Mouse (Mus musculus) CH12.LX (cell line): Measurements from ENCODE around the gene Dagla. TPM values are rescaled to one million over a fixed set of nuclear protein-coding genes. Genes with fewer than 3 reads are reported as not detected.

Experiments used
- DNase-seq: peaks from one replicate; pipeline ENCODE4 v3.0.0-alpha.2; 2013; ENCODE audit errors: extremely low read depth
- H3K27ac ChIP-seq: 2 replicates; pipeline ENCODE4 v1.5.1; 2012; ENCODE audit warnings: low read depth, mild to moderate bottlenecking, control low read depth, moderate library complexity; ENCODE audit not compliant: insufficient read depth
- H3K27me3 ChIP-seq: replicated peaks from 2 replicates; pipeline ENCODE3; 2012; ENCODE audit warnings: inconsistent platforms
- H3K36me3 ChIP-seq, 2 experiments: replicated peaks in 1 of 2; 2 replicates each; pipeline versions ENCODE3 to v1.6.1; 2012; ENCODE audit warnings: inconsistent platforms in 1 of 2, low read length in 1 of 2, mild to moderate bottlenecking in 1 of 2, mixed read lengths in 1 of 2, moderate library complexity in 1 of 2; ENCODE audit not compliant: control insufficient read depth in 1 of 2, insufficient read depth in 1 of 2
- H3K4me1 ChIP-seq, 2 experiments: 2 replicates each; pipeline ENCODE4 v1.6.1; 2012; ENCODE audit warnings: inconsistent platforms in 1 of 2, moderate library complexity in 1 of 2; ENCODE audit not compliant: insufficient read depth in 2 of 2, control insufficient read depth in 1 of 2
- H3K4me2 ChIP-seq: 2 replicates; pipeline ENCODE4 v1.6.1; 2012; ENCODE audit warnings: low read depth, mild to moderate bottlenecking, control low read depth; ENCODE audit not compliant: poor library complexity, insufficient read depth, severe bottlenecking
- H3K4me3 ChIP-seq, 3 experiments: fragments of 150-350 bp in 1 of 3; sonication (generic) in 1 of 3; replicated peaks in 1 of 3; 2 replicates each; pipeline versions ENCODE3 to v1.5.1; 2011 to 2012; ENCODE audit warnings: low read depth in 2 of 3, low read length in 2 of 3, mild to moderate bottlenecking in 2 of 3, moderate library complexity in 2 of 3, control low read depth in 1 of 3, improper control_type of control experiment in 1 of 3, inconsistent platforms in 1 of 3, mixed read lengths in 1 of 3; ENCODE audit not compliant: poor library complexity in 1 of 3
- H3K79me2 ChIP-seq: replicated peaks from 2 replicates; pipeline ENCODE4 v1.6.1; 2012; ENCODE audit warnings: mild to moderate bottlenecking, moderate library complexity; ENCODE audit not compliant: control insufficient read depth, poor library complexity, insufficient read depth, severe bottlenecking; ENCODE audit errors: extremely low read depth
- H3K9ac ChIP-seq: 2 replicates; pipeline ENCODE4 v1.6.1; 2012; ENCODE audit warnings: low read depth, mild to moderate bottlenecking, control low read depth, moderate library complexity; ENCODE audit not compliant: insufficient read depth
- H3K9me3 ChIP-seq: replicated peaks from 2 replicates; pipeline ENCODE3; 2012; ENCODE audit warnings: low read length, inconsistent platforms, mixed read lengths
- CHD1 ChIP-seq: IDR thresholded peaks from 2 replicates; pipeline ENCODE4 v1.6.1; 2012; ENCODE audit warnings: low read depth, low read length, improper control_type of control experiment, inconsistent platforms
- CHD2 ChIP-seq: IDR thresholded peaks from 2 replicates; pipeline ENCODE4 v1.6.1; 2011; ENCODE audit warnings: low read length, improper control_type of control experiment
- CTCF ChIP-seq, 2 experiments: IDR thresholded peaks in 1 of 2; conservative IDR thresholded peaks in 1 of 2; 2 replicates each; pipeline ENCODE4 v1.5.1; 2011 to 2012; ENCODE audit warnings: low read depth in 2 of 2, low read length in 2 of 2, improper control_type of control experiment in 1 of 2, inconsistent platforms in 1 of 2, mild to moderate bottlenecking in 1 of 2, moderate library complexity in 1 of 2
- E2F4 ChIP-seq: IDR thresholded peaks from 2 replicates; pipeline ENCODE4 v1.6.1; 2011; ENCODE audit warnings: low read depth, low read length, improper control_type of control experiment; ENCODE audit not compliant: insufficient replicate concordance
- EP300 ChIP-seq: IDR thresholded peaks from 2 replicates; pipeline ENCODE4 v1.6.1; 2011; ENCODE audit warnings: low read length, improper control_type of control experiment
- GABPA ChIP-seq: IDR thresholded peaks from 2 replicates; pipeline ENCODE4 v1.6.1; 2012; ENCODE audit warnings: low read depth, low read length, improper control_type of control experiment, inconsistent platforms; ENCODE audit not compliant: insufficient replicate concordance
- HCFC1 ChIP-seq: IDR thresholded peaks from 2 replicates; pipeline ENCODE4 v1.6.1; 2012; ENCODE audit warnings: low read depth, mild to moderate bottlenecking, inconsistent platforms, low read length, improper control_type of control experiment
- IRF4 ChIP-seq: IDR thresholded peaks from 2 replicates; pipeline ENCODE4 v1.6.1; 2014; ENCODE audit warnings: low read depth, mild to moderate bottlenecking, inconsistent platforms, low read length, improper control_type of control experiment
- JUN ChIP-seq: IDR thresholded peaks from 2 replicates; pipeline ENCODE4 v1.6.1; 2011; ENCODE audit warnings: low read depth, mild to moderate bottlenecking, low read length, improper control_type of control experiment, moderate library complexity; ENCODE audit not compliant: insufficient read depth
- JUND ChIP-seq: conservative IDR thresholded peaks from 2 replicates; pipeline ENCODE4 v1.6.1; 2011; ENCODE audit warnings: low read depth, low read length, improper control_type of control experiment
- KAT2A ChIP-seq: IDR thresholded peaks from 2 replicates; pipeline ENCODE4 v1.6.1; 2012; ENCODE audit warnings: low read length, improper control_type of control experiment, inconsistent platforms; ENCODE audit not compliant: insufficient replicate concordance
- MAFK ChIP-seq: IDR thresholded peaks from 2 replicates; pipeline ENCODE4 v1.6.1; 2011; ENCODE audit warnings: low read length, improper control_type of control experiment; ENCODE audit not compliant: insufficient replicate concordance
- MXI1 ChIP-seq: IDR thresholded peaks from 2 replicates; pipeline ENCODE4 v1.6.1; 2011; ENCODE audit warnings: mild to moderate bottlenecking, low read depth, low read length, improper control_type of control experiment
- MYC ChIP-seq: IDR thresholded peaks from 2 replicates; pipeline ENCODE4 v1.6.1; 2011; ENCODE audit warnings: low read depth, mild to moderate bottlenecking, improper control_type of control experiment, low read length
- NRF1 ChIP-seq: IDR thresholded peaks from 2 replicates; pipeline ENCODE4 v1.6.1; 2014; ENCODE audit warnings: low read depth, mild to moderate bottlenecking, inconsistent platforms, low read length, improper control_type of control experiment, moderate library complexity
- POLR2A ChIP-seq: IDR thresholded peaks from 2 replicates; pipeline ENCODE4 v1.6.1; 2011; ENCODE audit warnings: low read depth, mild to moderate bottlenecking, improper control_type of control experiment, low read length
- POLR2AphosphoS2 ChIP-seq: IDR thresholded peaks from 2 replicates; pipeline ENCODE4 v1.6.1; 2011; ENCODE audit warnings: low read depth, low read length, improper control_type of control experiment
- RAD21 ChIP-seq: IDR thresholded peaks from 2 replicates; pipeline ENCODE4 v1.6.1; 2011; ENCODE audit warnings: low read depth, mild to moderate bottlenecking, low read length, improper control_type of control experiment, moderate library complexity
- SIN3A ChIP-seq: IDR thresholded peaks from 2 replicates; pipeline ENCODE4 v1.6.1; 2012; ENCODE audit warnings: low read length, improper control_type of control experiment, inconsistent platforms
- USF1 ChIP-seq: IDR thresholded peaks from 2 replicates; pipeline ENCODE4 v1.6.1; 2014; ENCODE audit warnings: low read depth, mild to moderate bottlenecking, inconsistent platforms, low read length, improper control_type of control experiment
- USF2 ChIP-seq: conservative IDR thresholded peaks from 2 replicates; pipeline ENCODE4 v1.6.1; 2011; ENCODE audit warnings: low read depth, low read length, improper control_type of control experiment
- ZC3H11A ChIP-seq: IDR thresholded peaks from 2 replicates; pipeline ENCODE4 v1.6.1; 2012; ENCODE audit warnings: low read depth, mild to moderate bottlenecking, inconsistent platforms, low read length, improper control_type of control experiment
- ZMIZ1 ChIP-seq: IDR thresholded peaks from 2 replicates; pipeline ENCODE4 v1.6.1; 2012; ENCODE audit warnings: low read depth, mild to moderate bottlenecking, inconsistent platforms, low read length, improper control_type of control experiment
- ZNF384 ChIP-seq: IDR thresholded peaks from 2 replicates; pipeline ENCODE4 v1.6.1; 2012; ENCODE audit warnings: low read depth, low read length, improper control_type of control experiment, inconsistent platforms
- dilution Hi-C: fragments of 300-500 bp; cut with MboI; formaldehyde crosslinking; loops from 2 replicates; pipeline ENCODE4 v1.14.3; 2020; ENCODE audit warnings: low sequenced_read_pairs; ENCODE audit not compliant: extremely low pct_unique_long_range_greater_than_20kb, extremely low pct_ligation_motif_present
- in situ Hi-C: fragments of 300-500 bp; cut with MboI; formaldehyde crosslinking; loops from 3 replicates; pipeline ENCODE4 v1.14.3; 2019; ENCODE audit warnings: low sequenced_read_pairs, low pct_ligation_motif_present, low pct_unique_long_range_greater_than_20kb, mixed read lengths
- polyA plus RNA-seq: library from polyadenylated mRNA; unstranded; fragments of >175 nt; gene quantifications from 2 replicates; pipeline ENCODE4 v1.2.1, GENCODE M21; 2012; ENCODE audit warnings: low read depth; ENCODE audit not compliant: insufficient read length
- total RNA-seq, 2 experiments: library from RNA; depleted of rRNA; stranded (reverse); fragments of 300-350 nt in 1 of 2; fragments of >200 nt in 1 of 2; gene quantifications; 2 replicates each; pipeline ENCODE4 v1.2.3; 2012 to 2014

Dagla gene
- total and polyA plus RNA-seq, 3 experiments, result 0.21 to 0.55 TPM; not detected in 1

- dilution Hi-C loops, result no loop called here
- Histone ChIP-seq H3K4me1 (no peaks in the 10 kb centered on the region; a peak in 1 of 4 replicates), H3K36me3 (peaks cover 51 to 78% of the 10 kb centered on the region in 2 experiments), H3K9me3 (no peaks in the 10 kb centered on the region), H3K27ac (no peak overlapping the region), H3K27me3 (no peaks in the 10 kb centered on the region), H3K9ac (no peak overlapping the region), H3K4me3 (no peak overlapping the region), H3K79me2 (no peaks in the 10 kb centered on the region), H3K4me2 (no peak overlapping the region)
- DNase-seq, result no peak
- in situ Hi-C loops, result no loop called here
- TF ChIP-seq ZC3H11A (no peak), HCFC1 (no peak), USF2 (no peak), MAFK (no peak), CTCF (conservative IDR thresholded peaks at IDR 0.05 in 1 of 2, IDR thresholded peaks at IDR 0.05 in 1 of 2; ENCODE audit: low read depth in 2 of 2, low read length in 2 of 2) (no peak), GABPA (no peak), SIN3A (no peak), JUN (no peak), ZMIZ1 (no peak), KAT2A (no peak), POLR2A (no peak), USF1 (no peak), CHD2 (no peak)
- TF ChIP-seq, all 38 proteins: peak for 0
Observed at GRCm38 (mm10) chr19:10210885-10211284, 93.8 kb downstream of the Dagla start.

- Histone ChIP-seq H3K27me3 (no peaks in the 10 kb centered on the region), H3K4me3 (no peak overlapping the region), H3K79me2 (peaks cover 17% of the 10 kb centered on the region), H3K27ac (no peak overlapping the region), H3K9me3 (no peaks in the 10 kb centered on the region), H3K4me2 (no peak overlapping the region), H3K9ac (no peak overlapping the region), H3K36me3 (peaks cover 53 to 85% of the 10 kb centered on the region in 2 experiments), H3K4me1 (peaks cover 0 to 12% of the 10 kb centered on the region in 2 experiments; a peak in 2 of 4 replicates)
- in situ Hi-C loops (loop anchor here (10.0 kb wide), 1 partner anchor 174 kb away; no protein-coding TSS in a partner anchor), dilution Hi-C loops (no loop called here)
- no peak for DNase-seq
- TF ChIP-seq NRF1 (no peak), SIN3A (no peak), CTCF (conservative IDR thresholded peaks at IDR 0.05 in 1 of 2, IDR thresholded peaks at IDR 0.05 in 1 of 2; ENCODE audit: low read depth in 2 of 2, low read length in 2 of 2) (no peak), RAD21 (no peak), IRF4 (no peak), MYC (no peak), GABPA (no peak), JUND (no peak), POLR2A (no peak), MXI1 (no peak), E2F4 (no peak), HCFC1 (no peak), EP300 (no peak), CHD1 (no peak), POLR2AphosphoS2 (no peak), ZNF384 (no peak), JUN (no peak)
- TF ChIP-seq, all 38 proteins: peak for 0
Observed at GRCm38 (mm10) chr19:10208851-10209250, 95.8 kb downstream of the Dagla start.
